Mouse (Mus musculus): ENCODE data around the gene Pou2f3. TPM values are rescaled to one million over a fixed set of nuclear protein-coding genes. Genes with fewer than 3 reads are reported as not detected.

Pou2f3 gene
- total RNA-seq, 2 experiments from 2014 or later: 0.22 TPM; not detected in 1

DNA sequence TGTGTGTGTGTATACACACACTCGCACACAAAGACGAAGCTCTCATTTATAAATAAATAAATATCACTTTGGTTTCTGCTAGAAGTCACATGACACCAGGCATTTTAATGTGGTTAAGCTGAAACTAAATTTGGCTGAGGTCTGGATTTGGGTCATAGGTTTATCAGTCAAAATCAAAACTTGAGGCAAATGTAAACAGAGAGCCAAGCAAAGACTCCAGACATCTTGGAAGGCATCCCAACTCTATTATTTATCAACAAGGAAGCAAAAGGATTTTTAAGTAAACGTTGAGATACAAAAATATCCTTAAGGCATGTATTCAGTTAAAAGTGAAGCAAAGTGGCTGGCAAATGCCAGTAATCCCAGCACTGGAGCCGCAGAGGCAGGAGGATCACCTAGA is 95.3 kb downstream of the Pou2f3 start:
- DNase-seq (ENCODE audit: low spot score in 2 of 2): no peak

DNA sequence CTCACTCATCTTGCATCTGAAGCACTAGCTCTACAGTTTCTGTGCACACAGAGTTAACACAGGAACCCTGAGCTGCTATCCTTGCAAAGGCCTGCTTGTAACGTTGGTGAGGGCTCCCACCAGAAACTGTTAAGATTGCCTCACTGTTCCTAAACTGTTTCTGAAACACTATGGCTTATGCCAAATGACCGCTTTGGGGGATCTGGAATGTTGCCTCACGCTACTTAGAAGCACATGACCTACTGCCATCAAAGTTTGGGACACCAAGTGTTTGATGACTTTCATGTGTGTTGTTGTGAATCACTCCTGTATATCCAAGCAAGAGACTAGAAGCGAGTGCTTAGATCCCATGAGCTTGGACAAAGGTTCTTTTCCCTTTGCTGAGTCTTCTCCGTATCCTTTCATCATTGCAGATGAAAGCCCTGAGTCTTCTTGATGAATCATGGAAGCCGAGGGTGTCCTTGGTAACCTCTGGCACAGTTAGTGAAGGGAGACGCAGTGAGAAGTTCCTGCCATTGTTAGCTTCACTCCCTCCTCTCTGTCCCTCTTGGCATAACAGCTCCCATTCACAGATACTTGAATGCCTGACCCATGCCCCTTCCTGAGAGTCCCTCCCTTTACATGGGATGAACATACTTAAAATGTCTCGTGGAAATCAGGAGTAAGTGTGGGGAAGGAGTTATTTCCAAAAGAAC is 99.7 kb downstream of the Pou2f3 start:
- DNase-seq (ENCODE audit: low spot score in 2 of 2): no peak

DNA sequence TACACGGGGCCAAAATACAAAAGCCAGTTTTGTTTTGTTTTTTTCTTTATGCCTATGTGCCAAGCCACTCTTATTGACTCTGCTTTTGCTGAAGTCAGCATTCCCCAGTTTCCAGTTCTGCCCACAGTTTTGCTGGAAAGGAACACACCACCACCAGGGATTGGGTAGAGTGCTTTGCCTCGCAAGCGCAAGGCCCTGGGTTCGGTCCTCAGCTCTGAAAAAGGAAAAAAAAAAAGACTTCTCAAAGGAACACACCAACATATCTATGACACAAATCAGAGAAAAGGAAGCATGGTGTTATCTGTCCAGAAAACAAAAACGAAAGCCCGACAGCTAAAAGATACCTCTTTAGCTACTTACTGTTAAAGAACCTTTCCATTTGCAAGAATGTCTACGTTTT is 101.0 kb downstream of the Pou2f3 start:
- DNase-seq (ENCODE audit: low spot score in 2 of 2): no peak

DNA sequence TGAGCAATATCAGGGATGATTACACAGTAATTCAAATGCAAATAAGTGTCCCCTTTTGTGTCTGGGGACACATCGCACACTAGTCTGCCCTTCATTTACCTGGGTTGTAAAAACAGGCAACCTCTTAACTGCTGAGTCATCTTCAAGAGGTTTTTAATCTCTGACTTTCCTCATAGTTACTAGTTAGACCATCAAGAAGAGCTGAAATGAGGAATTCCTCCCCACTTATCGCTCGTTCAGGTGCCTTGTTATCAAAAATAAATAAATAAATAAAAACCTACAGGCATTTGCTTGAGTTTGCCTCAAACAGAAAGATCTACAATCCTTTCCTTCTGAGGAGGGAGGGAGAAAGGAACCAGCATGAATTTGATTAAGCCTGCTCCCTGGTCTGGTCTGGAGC is 101.4 kb downstream of the Pou2f3 start:
- DNase-seq (ENCODE audit: low spot score in 2 of 2): no peak

DNA sequence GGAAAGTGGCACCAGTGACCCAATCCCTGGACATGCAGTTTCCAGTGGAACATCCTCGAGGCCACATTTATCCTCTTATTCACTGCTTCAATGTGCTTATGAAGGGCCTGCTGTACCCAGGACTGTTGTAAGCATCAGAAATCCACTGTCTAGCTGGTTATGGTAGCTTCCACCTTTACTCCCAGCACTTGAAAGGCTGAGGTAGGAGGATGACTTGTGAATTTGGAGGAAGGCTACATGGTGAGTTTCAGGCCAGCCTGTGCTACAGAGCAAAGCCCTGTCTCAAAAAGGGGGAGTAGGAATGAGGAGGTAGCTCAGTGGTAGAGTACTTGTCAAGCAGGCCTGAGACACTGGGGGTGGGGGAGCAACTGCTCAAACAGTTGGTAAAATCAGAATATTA is 102.1 kb downstream of the Pou2f3 start:
- DNase-seq (ENCODE audit: low spot score in 2 of 2): no peak

DNA sequence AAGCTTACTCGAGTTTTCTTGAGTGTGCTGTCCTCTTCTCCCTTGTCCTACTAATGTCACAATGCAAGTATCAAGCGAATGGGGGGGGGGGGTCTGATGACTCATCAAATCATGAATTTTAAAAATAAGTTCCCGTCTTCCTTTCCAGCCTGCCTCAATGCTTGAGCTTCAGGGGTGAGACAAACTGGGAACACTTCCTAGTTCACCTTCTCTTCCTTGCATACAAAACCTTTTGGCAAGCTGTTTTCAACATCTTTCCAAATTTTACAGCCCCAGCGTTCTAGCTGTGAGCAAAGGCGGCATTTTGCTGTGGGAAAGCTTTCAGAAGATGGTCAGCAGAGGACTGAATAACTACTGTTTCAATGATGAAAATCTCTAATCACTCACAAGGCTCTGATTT is 102.6 kb downstream of the Pou2f3 start:
- no peak for DNase-seq (ENCODE audit: low spot score in 2 of 2)

DNA sequence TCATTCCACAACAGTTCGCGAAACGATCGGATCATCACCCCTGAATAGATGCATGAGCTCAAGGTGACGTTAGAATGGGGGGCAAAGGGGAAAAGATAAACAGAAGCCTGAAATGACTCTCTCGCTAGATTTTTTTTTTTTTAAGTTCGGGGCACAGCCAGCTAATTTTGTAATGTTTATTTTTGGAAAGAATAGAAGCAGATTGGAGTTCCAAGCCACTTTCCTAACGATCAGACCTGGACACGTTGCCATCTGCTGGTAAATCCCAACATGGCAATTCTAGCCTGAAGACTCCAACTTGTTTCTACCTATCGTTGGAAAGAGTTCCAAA is 103.0 kb downstream of the Pou2f3 start, which contains the start of gene Arhgef12:
Gene Arhgef12 (minus strand): TSS at position 53 of the 331 bp plus-strand sequence.
- peak; percentile 38 to 62 for DNase-seq (ENCODE audit: low spot score in 2 of 2)

DNA sequence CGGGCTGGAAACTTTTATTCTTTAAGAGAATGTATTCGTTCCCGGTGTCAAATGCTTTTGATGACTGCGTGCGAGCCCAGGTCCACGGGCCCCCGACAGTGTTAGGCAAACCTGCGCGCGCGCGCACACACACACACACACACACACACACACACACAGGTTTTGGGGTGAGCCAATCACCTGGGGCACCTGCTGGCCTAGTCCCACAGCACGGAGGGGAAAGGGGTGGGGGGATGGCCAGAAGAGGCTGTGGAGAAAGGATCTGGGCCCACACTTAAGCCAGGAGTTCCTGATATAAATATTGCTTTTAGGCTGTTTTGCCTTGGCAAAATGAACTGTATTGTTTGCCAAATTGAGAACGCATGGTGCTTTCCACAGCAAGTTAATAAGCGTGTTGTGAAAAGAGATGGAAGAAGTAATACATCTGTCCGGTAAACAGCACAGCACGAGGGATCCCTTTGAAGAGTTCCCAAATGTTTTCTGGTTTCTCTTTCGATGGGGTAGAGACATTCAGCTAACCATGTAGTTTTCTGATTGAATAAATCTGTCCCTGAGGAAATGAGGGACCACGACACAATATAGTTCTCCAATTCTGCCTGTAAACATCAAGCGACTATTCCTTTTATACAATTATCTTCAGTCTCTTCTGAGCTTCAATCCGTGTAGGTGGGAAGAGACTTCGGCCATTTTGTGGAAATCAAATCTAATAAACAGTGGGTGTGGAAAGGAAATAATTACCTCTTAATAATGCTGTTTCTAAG is 103.6 kb downstream of the Pou2f3 start:
- DNase-seq (ENCODE audit: low spot score in 2 of 2): peak in 1 of 2 experiments; percentile 59

DNA sequence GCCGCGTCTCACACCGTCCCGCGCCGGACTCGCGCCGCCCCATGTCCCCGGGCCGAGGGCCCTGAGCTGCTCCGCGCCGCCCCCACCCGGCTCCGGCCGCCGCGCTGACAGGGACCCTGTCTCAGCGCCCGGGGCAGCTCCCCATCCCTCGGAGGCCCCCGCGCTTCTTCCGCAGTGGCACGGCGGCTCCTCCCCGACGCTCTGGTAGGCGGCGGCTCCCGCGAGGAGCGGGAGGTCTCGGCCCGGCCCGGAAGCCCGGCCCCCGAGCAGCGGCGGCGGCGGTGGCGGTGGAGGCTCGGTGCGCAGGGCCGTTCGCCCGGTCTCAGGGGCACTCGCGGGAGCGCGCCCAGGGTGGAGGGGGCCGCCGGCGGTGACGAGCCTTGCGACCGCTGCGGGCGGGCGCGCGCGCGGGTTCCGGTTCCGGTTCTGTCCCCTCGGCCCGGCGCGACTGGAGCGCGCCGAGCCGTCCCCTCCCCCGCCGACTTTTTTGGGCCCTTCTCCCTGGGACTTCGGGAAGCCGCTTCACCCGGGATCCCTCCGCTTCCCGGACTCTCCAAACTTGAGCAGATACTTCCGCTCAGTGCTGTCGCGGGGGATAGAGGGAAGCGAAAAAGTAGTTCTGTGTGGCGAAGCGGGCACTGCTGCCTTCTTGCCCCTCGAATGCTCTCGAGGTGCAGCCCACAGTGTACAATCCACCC is 104.4 kb downstream of the Pou2f3 start:
- DNase-seq (ENCODE audit: low spot score in 2 of 2): peak; percentile 92 to 94

DNA sequence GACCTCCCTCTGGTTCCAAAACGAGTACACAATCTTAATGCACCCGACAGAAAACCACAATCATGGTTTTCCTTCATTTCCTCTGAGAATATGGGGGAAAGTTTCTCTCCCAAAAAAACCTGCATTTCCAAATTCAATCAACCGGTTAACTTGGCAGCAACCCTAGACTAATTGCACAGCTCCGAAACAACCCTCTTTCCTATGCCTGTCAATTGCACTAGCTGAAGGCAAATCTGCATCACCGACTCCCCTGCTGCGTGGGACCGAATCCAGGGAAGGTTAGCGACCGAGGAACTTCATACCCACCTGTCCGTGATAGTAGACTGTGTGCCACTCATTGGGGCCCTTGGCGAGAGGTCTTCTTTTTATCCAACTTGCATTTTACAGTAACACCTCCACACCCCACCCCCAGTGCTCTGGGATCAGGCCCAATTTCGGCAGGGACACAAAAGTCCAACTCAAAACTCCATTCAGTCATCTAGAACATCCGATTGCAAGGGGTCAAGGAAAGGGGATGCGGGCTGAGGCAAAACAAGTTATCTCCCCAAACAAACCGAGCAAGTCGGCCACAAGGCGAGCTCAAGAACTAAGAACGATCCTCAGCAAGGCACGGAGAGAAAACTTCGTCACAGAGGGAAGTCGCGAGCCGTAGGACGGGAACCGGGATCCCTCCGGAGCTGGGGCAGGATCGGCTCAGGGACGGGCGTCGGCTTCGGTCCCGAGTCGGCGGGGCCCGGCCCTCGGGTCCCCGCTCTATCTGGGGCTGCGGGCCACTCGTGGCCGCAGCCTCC is 105.1 kb downstream of the Pou2f3 start:
- peak; percentile 40 to 53 for DNase-seq (ENCODE audit: low spot score in 2 of 2)

DNA sequence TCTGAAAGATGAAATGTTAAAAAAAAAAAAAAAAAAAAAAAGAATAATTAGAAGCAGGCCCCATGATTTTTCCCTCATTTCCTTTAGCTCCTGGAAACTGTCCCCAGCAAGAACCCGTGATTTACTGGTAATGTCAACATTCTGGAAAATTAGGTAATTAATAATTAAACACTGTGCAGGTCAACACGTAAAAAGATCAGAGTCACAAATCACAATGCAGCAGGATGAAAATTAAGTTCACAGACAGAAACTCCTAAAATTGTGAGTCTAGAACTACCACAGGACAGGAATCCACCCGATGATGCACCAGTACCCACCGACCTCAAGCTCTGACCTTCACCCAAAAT is 105.7 kb downstream of the Pou2f3 start:
- DNase-seq (ENCODE audit: low spot score in 2 of 2): no peak

DNA sequence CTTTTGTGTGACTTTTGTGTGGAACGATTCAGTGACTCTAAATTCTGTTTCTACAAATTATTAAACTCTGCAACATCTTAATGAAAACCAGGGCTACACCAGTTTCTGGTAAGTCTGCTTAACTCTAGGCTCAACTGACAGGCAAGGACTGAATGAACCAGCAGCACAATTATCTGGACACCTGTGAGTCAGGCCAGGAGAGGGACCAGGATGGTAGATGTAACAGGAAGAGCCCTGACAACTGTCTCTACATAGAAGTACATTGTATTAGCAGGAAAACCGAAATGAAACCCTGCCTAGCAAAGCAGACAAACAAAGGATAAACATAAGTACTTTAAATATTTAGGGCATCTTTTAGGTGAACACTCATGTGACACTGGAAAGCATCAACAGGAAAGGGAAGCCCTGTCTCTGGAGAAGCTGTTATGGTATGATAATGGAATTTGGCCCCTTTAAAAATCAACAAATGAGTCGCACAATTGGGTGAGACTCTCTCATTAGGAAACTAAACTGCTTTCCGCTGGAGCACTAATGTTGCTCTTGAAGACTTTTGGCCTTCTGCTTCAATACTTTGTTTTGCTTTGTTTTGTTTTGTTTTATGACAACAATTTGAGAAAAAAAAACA is 106.4 kb downstream of the Pou2f3 start:
- DNase-seq (ENCODE audit: low spot score in 2 of 2): no peak

DNA sequence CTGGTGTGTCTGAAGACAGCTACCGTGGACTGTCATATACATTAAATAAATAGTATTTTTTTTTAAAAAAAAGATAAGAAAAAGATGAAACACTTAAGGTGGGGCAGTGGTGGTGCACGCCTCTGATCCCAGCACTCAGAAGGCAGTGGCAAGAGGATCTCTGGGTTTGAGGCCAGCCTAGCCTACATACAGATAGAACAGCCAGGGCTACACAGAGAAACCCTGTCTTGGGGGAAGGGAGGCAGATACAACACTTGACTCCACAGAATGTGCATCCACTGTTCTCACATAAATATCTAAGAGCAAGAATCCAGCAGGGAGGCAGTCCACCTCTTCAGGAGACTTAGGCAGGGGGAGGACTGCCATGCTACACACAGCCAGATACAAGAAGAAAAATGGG is 107.2 kb downstream of the Pou2f3 start:
- no peak for DNase-seq (ENCODE audit: low spot score in 2 of 2)

DNA sequence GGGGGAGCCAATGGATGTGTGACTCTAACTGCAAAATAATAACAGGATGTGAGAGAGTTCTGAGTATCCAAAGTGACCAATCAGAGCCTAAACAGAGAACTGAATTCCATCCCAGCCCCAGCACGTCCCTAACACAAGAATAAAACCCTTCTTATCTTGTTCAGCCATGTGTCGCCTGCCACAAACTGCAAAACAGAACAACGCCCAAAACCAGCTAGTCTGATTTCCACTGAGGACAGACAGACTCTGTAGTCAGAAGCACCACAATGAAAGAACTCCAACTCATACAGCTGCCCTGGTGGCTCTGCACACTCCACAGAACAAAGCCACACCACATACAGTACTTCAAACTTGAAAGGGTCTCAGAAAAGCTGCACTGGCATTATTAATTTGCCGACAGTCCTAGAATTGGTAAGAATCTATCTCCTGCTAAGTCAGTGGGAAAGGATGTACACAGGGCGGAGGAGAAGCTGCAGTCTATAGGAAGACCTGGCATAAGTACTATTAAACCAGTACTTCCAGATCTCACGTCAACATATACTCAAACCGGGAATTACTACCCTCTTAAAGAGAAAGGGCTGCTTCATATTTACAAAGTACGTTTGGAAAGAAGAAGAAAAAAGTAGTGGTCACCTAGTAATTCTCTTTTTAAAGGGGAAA is 108.1 kb downstream of the Pou2f3 start:
- no peak for DNase-seq (ENCODE audit: low spot score in 2 of 2)

DNA sequence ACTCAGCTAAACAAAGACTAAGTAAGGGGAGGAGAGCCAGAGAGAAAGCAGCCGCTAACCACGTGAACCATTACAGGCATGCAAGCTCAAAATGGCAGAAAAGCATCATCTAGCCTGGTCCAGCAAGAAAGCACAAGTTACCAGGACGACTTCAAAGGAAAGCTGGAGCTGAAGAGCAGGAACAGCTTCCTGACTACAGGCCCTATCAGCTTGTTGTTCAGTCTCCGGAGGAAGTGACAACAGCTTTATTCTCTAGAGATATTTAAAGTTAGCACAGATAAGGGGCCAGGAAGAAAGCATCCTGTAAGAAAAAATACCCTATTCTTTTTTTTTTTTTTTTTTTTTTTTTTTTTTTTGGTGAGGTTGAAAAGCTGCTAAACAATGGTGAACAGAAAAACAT is 111.2 kb downstream of the Pou2f3 start:
- DNase-seq (ENCODE audit: low spot score in 2 of 2): no peak

DNA sequence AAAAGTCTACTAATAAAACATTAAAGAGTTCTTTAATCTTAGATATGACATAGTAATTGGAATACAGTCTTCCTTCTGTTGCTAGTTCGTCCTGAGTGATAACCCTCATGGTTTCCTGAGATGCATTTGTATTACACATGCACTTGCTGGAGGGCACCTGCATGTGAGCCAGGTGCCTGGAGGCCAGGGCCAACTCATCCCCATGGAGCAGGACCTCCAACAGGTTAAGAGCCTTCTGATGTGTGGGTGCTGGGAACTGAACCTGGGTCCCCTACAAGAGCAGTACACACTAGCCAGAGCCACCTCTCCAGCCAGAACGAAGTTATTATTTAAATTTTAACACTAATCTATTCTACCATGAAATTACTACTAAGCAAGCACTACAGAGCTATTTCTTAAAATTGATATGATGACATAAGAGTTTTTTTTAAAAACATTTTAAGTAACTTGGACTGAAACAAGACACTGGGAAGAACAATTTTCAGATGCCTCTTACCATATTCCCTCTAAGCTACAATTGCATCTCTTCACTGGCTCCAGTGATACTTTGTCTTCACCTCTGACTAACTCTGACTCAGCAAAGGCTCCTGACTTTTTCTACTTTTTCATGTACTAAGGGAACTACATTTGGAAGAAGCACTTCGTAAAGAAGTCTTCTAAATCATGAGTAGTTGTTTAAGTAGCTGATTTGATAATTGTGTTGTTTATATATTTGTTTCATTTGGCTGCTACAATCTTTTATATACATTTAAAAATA is 112.2 kb downstream of the Pou2f3 start:
- DNase-seq (ENCODE audit: low spot score in 2 of 2): no peak

DNA sequence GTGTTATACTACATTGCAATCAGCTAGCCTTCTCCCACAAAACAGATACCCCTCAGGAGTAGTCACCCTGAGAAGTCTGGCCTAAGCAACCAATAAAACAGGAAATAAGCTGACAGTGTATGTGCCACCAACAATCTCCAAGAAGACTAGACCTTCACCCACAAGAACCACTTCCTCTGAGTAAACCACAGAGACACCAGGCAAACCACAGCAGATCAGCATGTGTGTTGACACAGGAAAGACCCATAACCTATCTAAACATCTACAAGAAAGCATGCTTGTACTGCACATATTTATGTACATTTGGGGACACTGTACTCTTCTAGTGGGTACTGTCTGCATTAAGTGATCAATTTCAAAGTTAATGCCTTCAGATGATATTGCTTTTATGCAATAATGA is 113.8 kb downstream of the Pou2f3 start:
- DNase-seq (ENCODE audit: low spot score in 2 of 2): no peak

DNA sequence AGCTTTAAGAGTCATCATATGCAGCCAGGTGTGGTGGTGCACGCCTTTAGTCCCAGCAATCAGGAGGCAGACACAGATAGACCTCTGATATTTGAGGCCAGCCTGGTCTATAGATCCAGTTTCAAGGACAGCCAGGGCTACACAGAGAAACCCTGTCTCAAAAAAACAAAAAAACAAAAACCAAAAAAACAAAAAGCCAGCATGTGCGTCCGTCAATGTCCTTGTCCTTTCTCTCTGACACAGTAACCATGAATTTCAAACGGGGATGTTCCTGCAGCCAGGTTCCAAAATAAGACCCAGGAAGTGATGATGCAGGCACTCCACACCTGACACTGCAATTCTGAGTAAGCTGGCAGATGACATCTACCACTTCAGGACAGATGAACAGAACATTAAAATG is 115.3 kb downstream of the Pou2f3 start:
- no peak for DNase-seq (ENCODE audit: low spot score in 2 of 2)

DNA sequence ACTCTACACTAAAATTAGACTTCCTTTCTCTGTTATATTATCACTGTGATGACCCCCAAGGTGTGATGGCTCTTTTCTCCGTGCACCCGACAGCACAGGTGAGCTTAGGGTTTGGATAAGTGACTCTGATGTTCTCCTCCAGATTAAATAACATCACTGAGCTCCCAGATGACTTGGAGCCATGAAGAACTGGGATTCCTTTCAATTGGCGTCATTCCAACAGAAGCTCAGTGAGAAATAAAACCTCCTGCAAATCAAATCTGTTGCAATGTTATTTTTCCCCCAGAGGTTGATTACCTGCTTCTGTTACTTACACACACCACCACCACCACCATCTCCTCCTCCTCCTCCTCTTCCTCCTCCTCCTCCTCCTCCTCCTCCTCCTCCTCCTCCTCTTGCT is 116.4 kb downstream of the Pou2f3 start:
- peak in 1 of 2 experiments; percentile 35 for DNase-seq (ENCODE audit: low spot score in 2 of 2)
